Mouse (Mus musculus) kidney, postnatal 0 days (tissue): ENCODE measurements around the gene Dynlt1a. TPM values are rescaled to one million over a fixed set of nuclear protein-coding genes. Genes with fewer than 3 reads are reported as not detected.
"Not testable (repeated sequence)": the region's sequence is repeated elsewhere in the genome, so short reads cannot be mapped to it uniquely, and the experiment has no call there.

Experiments
- ATAC-seq: fragments of 200-750 bp; cut with Nextera tagmentation; replicated peaks from 2 replicates; pipeline ENCODE4 v1.8.0; 2017; ENCODE audit warnings: low read depth, moderate number of reproducible peaks, moderate TSS enrichment, moderate library complexity; ENCODE audit not compliant: low FRiP score
- DNase-seq: peaks from one replicate; pipeline ENCODE4 v3.0.0-alpha.2; 2016; ENCODE audit warnings: low spot score
- H3K27ac ChIP-seq: fragments of 300-500 bp; sonication (generic); 2 replicates; pipeline ENCODE4 v1.5.1; 2014; ENCODE audit warnings: mild to moderate bottlenecking
- H3K27me3 ChIP-seq: fragments of 300-500 bp; sonication (generic); 2 replicates; pipeline ENCODE4 v1.6.1; 2014; ENCODE audit warnings: low read length, mixed read lengths; ENCODE audit not compliant: insufficient read depth
- H3K36me3 ChIP-seq: fragments of 300-500 bp; sonication (generic); 2 replicates; pipeline ENCODE4 v1.6.1; 2014; ENCODE audit warnings: low read length, mixed read lengths; ENCODE audit not compliant: insufficient read depth
- H3K4me1 ChIP-seq: fragments of 300-500 bp; sonication (generic); replicated peaks from 2 replicates; pipeline ENCODE4 v1.6.1; 2014; ENCODE audit warnings: antibody characterized with exemption, low read length, mixed read lengths; ENCODE audit not compliant: insufficient read depth
- H3K4me2 ChIP-seq: fragments of 300-500 bp; sonication (generic); 2 replicates; pipeline ENCODE4 v1.6.1; 2014; ENCODE audit warnings: mild to moderate bottlenecking, low read length, moderate library complexity, mixed read lengths
- H3K4me3 ChIP-seq: fragments of 300-500 bp; sonication (generic); replicated peaks from 2 replicates; pipeline ENCODE4 v1.5.1; 2014; ENCODE audit warnings: low read depth, low read length
- H3K9ac ChIP-seq: fragments of 300-500 bp; sonication (generic); 2 replicates; pipeline ENCODE4 v1.6.1; 2014; ENCODE audit warnings: low read depth, low read length
- H3K9me3 ChIP-seq: fragments of 300-500 bp; sonication (generic); replicated peaks from 2 replicates; pipeline ENCODE4 v1.6.1; 2016; ENCODE audit warnings: low read length, inconsistent platforms, mixed read lengths
- WGBS: fragments of 180-500 bp; shearing (Covaris S2); extraction: QIAGEN DNeasy Blood & Tissue Kit; methylation state at CpG from one replicate; pipeline ENCODE4 v1.1.7; 2014; 5-methylcytosine and 5-hydroxymethylcytosine counted together
- polyA plus RNA-seq: library from polyadenylated mRNA; unstranded; fragments of >200 nt; fragmentation: Nextera tagmentation; extraction: Ambion mirVana; gene quantifications from 2 replicates; pipeline ENCODE4 v1.2.1, GENCODE M21; 2015

The Dynlt1a gene
- polyA plus RNA-seq, 1 experiment from 2014 or later = 9.6 TPM

DNA sequence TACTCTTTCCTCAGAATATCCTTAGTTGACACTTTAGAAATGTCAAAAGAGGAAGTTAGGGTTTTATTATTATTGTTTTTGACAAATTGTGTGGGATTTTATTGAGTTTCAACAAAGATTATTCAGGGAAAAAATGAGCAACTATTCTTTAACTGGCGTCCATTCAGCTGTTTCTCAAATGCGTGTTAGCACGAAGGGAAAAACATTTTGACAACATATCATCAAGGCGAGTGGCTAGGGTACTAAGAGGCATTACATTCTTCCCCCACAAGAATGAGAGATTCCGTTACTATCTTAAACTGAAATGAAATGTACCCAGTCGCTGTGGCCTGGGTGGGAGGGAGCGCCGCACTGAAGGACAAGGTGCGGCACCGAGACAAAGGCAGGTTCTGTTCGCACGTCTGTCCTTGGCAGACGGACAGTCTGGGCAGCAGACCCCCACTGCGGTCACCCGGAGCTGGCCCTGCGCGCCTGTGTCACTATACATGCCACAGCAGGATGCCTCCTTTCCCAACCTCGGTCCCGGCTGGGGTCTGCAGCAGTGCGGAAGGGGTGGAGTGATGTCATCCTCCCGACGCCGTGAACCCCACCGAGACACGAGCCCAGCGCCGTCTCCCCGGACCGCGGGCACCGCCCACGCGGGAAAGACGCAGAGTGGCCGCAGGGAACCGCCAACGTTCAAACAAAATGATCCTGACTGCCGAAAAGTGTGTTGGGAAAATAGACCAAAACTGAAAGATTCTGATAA, 747 bp downstream of the Dynlt1a start:
- not testable (repeated sequence) for H3K27me3 ChIP-seq

GRCm38 (mm10) chr17:6315706-6316105, 1.6 kb downstream of the Dynlt1a start:
- H3K27me3 ChIP-seq, H3K27ac ChIP-seq, H3K36me3 ChIP-seq, H3K4me3 ChIP-seq, ATAC-seq, H3K9me3 ChIP-seq, H3K4me2 ChIP-seq, H3K4me1 ChIP-seq, DNase-seq, H3K9ac ChIP-seq: not testable (repeated sequence)
- WGBS = 21% methylated on average over 2 of the region's 4 CpGs

More for the DNA sequence above, 747 bp downstream of the Dynlt1a start:
- WGBS = 2% methylated on average over 38 of the region's 38 CpGs
- H3K27ac ChIP-seq, H3K36me3 ChIP-seq, H3K9me3 ChIP-seq, H3K4me1 ChIP-seq, H3K9ac ChIP-seq: not testable (repeated sequence)
- DNase-seq = peak; percentile 7
- ATAC-seq = peak; percentile 41; the same call in 1 of the 2 replicates
- H3K4me2 ChIP-seq = peak overlapping the region; percentile 53
- peak overlapping the region; percentile 28; the same call in 1 of the 2 replicates for H3K4me3 ChIP-seq

GRCm38 (mm10) chr17:6314493-6314892, 2.8 kb downstream of the Dynlt1a start:
- WGBS = 68% methylated on average over 2 of the region's 3 CpGs
- not testable (repeated sequence) for H3K27me3 ChIP-seq, H3K36me3 ChIP-seq, ATAC-seq, H3K9ac ChIP-seq, DNase-seq, H3K4me1 ChIP-seq, H3K4me3 ChIP-seq, H3K27ac ChIP-seq, H3K9me3 ChIP-seq, H3K4me2 ChIP-seq

DNA sequence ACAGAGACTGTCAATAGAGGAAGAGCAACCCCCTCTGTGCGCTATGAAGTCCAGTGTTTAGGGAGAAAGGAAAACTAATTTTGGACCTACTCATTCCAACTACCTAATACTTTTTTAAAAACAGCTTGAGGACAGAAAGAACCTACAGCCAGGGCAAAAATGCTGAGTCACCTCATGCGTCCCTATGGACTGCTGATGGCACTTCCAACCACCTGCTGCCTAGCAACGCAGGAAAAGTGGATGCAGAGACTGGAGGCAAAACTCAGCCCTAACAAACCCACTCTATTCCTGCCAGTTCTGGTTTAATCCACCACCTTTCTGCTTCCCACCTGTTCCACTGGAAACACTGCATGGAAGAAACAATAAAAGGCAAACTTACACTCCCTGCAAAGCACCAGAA, 4.5 kb downstream of the Dynlt1a start:
- ATAC-seq, H3K9me3 ChIP-seq, H3K36me3 ChIP-seq, H3K4me1 ChIP-seq, DNase-seq, H3K9ac ChIP-seq, H3K27me3 ChIP-seq, H3K27ac ChIP-seq, H3K4me3 ChIP-seq, H3K4me2 ChIP-seq: not testable (repeated sequence)
- 82% methylated on average over 3 of the region's 3 CpGs for WGBS

GRCm38 (mm10) chr17:6311716-6312115, 5.6 kb downstream of the Dynlt1a start:
- not testable (repeated sequence) for H3K9me3 ChIP-seq, H3K36me3 ChIP-seq, H3K27ac ChIP-seq, ATAC-seq, H3K4me1 ChIP-seq, H3K4me2 ChIP-seq, H3K27me3 ChIP-seq, DNase-seq, H3K9ac ChIP-seq, H3K4me3 ChIP-seq
- 93% methylated on average over 6 of the region's 7 CpGs for WGBS

DNA sequence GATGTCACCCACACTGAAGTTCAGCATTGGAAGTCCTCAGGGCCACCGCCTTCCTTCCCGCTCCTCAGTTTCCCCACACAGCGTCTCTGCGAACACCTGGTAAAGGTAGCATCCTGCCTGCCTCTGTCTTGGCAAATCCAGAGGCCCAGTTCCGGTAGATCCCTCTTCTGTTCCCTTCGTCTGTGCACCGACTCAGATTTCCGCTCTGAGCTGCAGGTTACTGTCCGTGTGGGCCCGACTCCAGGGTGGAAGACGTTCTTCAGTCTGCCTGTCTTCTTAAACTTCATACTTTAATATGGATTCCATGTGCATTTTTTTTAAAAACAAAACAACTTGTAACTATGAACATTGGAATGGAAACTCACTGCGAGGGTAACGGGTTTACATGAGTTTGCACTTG, 10.8 kb downstream of the Dynlt1a start:
- not testable (repeated sequence) for H3K9ac ChIP-seq, H3K4me1 ChIP-seq, H3K27me3 ChIP-seq, H3K36me3 ChIP-seq, H3K4me2 ChIP-seq, H3K4me3 ChIP-seq, ATAC-seq, DNase-seq, H3K27ac ChIP-seq, H3K9me3 ChIP-seq
- 92% methylated on average over 9 of the region's 13 CpGs for WGBS

DNA sequence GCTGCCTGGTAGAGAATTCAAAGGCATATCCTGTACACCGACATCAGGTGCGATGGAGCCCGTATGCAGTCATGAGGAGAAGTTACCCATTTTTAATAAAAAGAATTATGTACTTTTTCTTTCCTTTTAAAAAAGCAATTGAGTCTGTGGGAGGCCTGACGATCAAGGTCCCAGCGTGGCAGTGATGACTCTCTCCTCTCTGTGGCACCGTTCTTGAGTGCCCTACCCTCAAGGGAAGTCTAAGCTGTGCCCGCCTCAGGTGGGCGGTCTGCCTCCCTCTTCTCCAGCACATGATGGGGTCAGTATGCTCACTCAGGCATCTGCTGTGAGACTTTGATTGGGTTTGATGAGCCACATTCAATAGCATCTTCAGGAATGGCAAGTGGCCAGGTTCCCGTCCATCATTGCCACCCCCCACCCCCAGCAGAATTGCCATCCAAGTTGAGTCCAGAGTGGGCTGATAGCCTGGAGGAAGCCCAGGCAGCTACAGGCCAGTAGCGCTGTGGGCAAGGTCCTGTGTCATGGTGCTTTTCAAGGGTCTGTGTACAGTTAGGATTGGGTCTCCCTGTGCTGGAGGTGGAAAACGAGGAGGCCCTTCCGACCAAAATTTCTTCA, 11.5 kb downstream of the Dynlt1a start:
- H3K27me3 ChIP-seq, H3K9me3 ChIP-seq, H3K36me3 ChIP-seq, H3K4me1 ChIP-seq, H3K4me3 ChIP-seq, H3K9ac ChIP-seq, H3K27ac ChIP-seq, DNase-seq, ATAC-seq, H3K4me2 ChIP-seq: not testable (repeated sequence)
- 90% methylated on average over 12 of the region's 12 CpGs for WGBS

DNA sequence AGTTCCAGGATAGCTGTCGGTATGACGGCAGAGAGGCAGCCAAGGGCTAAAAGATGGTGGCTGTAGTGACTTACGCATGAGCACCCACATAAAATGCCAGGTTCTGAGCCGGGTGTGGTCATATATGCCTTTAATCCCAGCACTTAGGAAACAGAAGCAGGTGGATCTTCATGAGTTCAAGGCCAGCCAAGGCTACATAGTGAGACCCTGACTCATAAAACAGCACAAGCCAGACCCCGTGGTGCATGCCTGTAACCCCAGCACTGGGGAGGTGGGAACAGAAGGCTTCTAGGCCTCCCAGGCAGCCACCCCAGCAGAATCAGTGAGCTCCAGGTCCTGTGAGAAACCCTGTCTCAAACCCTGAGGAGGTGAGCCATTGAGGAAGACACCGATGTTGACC, 12.4 kb downstream of the Dynlt1a start:
- H3K4me2 ChIP-seq, DNase-seq, H3K36me3 ChIP-seq, H3K27me3 ChIP-seq, H3K9ac ChIP-seq, H3K4me3 ChIP-seq, H3K9me3 ChIP-seq, ATAC-seq, H3K27ac ChIP-seq, H3K4me1 ChIP-seq: not testable (repeated sequence)
- WGBS = 89% methylated on average over 5 of the region's 6 CpGs

GRCm38 (mm10) chr17:6300190-6300863, 17.0 kb downstream of the Dynlt1a start:
- H3K9me3 ChIP-seq, H3K9ac ChIP-seq, H3K4me1 ChIP-seq, H3K4me2 ChIP-seq, H3K36me3 ChIP-seq, H3K4me3 ChIP-seq, DNase-seq, H3K27me3 ChIP-seq, H3K27ac ChIP-seq: not testable (repeated sequence)
- 59% methylated on average over 6 of the region's 12 CpGs for WGBS
- peak; percentile 70 for ATAC-seq
